Mouse (Mus musculus) megakaryocyte-erythroid progenitor cell, adult 5-6 weeks (primary cell): ENCODE measurements around the gene S100a1. TPM values are rescaled to one million over a fixed set of nuclear protein-coding genes. Genes with fewer than 3 reads are reported as not detected.

Experiments
- ATAC-seq: replicated peaks from 2 replicates; pipeline ENCODE4 v1.8.0; 2016; ENCODE audit warnings: mild to moderate bottlenecking, inconsistent platforms; ENCODE audit not compliant: severe bottlenecking, poor library complexity, low FRiP score, low TSS enrichment
- total RNA-seq, 2 experiments: library from RNA; stranded (forward) in 1 of 2; stranded (reverse) in 1 of 2; fragments of 200-1000, 215-1000 nt in 1 of 2; fragments of >200 nt in 1 of 2; fragmentation: Nextera tagmentation in 1 of 2; gene quantifications; 2 replicates each; pipeline ENCODE4 v1.2.3; 2014 to 2017

S100a1 gene
- total RNA-seq, 2 experiments from 2014 or later, result 33.2 to 55.0 TPM

DNA sequence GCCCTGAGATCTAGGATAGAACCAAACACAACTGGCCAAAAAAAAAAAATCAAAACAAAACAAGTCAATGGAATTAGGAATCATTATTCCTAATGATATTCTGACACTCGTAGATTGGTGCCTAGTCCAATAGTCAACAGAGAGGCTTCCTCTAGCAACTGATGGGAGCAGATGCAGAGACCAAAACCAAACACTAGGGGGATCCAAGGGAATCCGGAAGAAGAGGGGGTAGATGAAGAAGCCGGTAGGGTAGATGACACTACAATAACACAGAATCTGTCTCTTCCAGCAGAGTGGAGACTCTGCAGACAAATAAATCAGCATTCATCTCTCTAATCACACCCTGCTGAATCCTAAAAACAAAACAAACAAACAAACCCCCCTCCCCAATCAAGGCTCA lies 42.0 kb downstream of the S100a1 start:
- ATAC-seq, result peak; percentile 67

- no peak for ATAC-seq
These were observed 46.4 kb downstream of the S100a1 start for GRCm38 (mm10) chr3:90467618-90468300.

- peak; percentile 46; the same call in 1 of the 2 replicates for ATAC-seq
These were observed 47.9 kb downstream of the S100a1 start for GRCm38 (mm10) chr3:90466311-90466766.

GRCm38 (mm10) chr3:90465686-90466310 lies 48.4 kb downstream of the S100a1 start, which contains the start of gene Npr1:
TSS of gene Npr1 (minus strand) at chr3:90465866.
- ATAC-seq, result peak; percentile 20; the same call in 1 of the 2 replicates

DNA sequence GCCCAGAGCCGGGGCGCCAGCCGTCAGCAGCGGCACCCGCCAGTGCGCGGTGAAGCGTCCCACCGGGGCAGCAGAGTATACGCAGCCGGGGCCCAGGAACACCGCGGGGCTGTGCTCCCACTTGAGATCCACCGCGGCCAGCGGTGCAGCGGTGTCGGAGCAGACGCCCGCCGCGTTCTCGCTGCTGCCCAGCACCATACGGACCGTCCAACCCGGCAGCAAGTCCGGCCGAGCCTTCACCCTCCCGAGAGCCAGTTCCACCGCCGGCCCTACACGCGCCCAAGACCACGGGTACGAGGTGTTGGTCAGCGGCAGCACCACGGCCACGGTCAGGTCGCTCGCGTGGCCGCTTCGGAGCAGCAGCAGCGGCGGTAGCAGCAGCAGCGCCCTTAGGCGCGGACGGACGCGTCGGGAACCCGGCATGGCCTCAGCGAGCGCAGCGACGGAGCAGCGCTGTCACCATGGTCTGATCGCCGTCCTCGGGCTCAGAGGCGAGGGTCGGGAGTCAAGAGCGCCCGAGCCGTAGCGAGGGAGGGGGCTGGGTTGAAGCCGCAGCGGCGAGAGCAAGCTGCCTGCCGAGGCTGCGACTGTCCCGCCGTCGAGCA lies 49.0 kb downstream of the S100a1 start:
- ATAC-seq, result peak; percentile 13; the same call in 1 of the 2 replicates

DNA sequence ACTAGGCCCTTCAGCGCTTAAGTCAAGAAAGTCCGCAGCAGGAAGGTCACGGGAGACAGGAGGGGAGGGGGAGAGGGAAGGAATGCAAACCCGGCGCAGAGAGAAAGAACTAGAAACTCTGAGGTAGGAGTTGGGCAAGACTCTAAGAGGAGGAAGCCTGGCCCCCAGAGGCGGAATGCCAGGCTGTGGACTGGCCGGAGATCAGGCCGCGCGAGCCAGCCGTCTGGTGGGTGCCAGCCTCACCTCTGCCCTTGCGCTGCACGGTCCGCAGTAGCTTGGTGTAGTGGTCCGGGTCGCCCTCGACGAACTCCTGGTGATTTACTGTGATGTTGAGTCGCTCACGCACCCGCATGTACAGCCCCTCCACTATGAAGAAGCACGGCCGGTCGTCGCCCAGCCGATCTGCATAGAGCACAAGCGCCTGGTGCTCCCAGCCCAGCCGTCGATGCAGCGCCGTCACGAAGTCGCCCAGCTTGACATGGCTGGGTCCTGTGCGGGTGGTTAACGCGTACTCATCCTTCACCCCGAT lies 49.6 kb downstream of the S100a1 start:
- 0 out of 2 replicates have a peak, but pooled peaks have one; percentile 15 for ATAC-seq

GRCm38 (mm10) chr3:90462579-90462978 lies 51.6 kb downstream of the S100a1 start:
- peak; percentile 41 for ATAC-seq

DNA sequence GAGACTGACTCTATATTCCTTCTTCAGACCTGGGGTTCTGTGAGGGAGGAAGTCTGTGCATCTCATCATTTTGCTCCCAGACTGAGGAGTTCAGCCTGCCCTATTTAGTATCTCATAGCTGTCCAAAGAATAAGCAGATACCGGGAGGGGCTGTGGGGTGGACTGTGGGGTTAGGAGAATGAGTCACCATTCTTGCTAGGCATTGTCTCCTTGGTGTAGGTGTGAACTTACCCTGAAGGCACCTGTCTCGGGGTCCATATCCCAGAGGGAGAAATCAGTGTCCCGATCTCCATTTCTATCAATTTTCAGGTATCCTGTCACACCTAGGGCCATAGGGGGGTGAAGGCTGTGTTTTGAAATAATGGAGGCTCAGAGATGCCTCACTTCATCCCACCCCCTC lies 52.3 kb downstream of the S100a1 start:
- ATAC-seq, result no peak

Other genes with a start within 250 kb of the S100a1 start
- 32.4 and 33.3 TPM in 2 replicates for gene Dennd4b, start 249.2 kb downstream of the S100a1 start, total RNA-seq (2014; fragmentation: Nextera tagmentation)
- gene Dennd4b, start 249.2 kb downstream of the S100a1 start, total RNA-seq (2017), result 7.0 and 21.5 TPM in 2 replicates
- 65.5 and 68.0 TPM in 2 replicates for gene Gatad2b, start 221.2 kb downstream of the S100a1 start, total RNA-seq (2014; fragmentation: Nextera tagmentation)
- 23.8 and 28.5 TPM in 2 replicates for gene Gatad2b, start 221.2 kb downstream of the S100a1 start, total RNA-seq (2017)
- 1.7 and 7.3 TPM in 2 replicates for gene Slc27a3, start 124.5 kb downstream of the S100a1 start, total RNA-seq (2014; fragmentation: Nextera tagmentation)
- gene Slc27a3, start 124.5 kb downstream of the S100a1 start, total RNA-seq (2017), result 0.28 and 0.72 TPM in 2 replicates
- gene Ints3, start 80.8 kb downstream of the S100a1 start, total RNA-seq (2014; fragmentation: Nextera tagmentation), result 39.0 and 39.3 TPM in 2 replicates
- 16.4 and 23.2 TPM in 2 replicates for gene Ints3, start 80.8 kb downstream of the S100a1 start, total RNA-seq (2017)
- 0.22 TPM in 1 of 2 replicates, not detected in the other for gene Npr1, start 48.5 kb downstream of the S100a1 start, total RNA-seq (2014; fragmentation: Nextera tagmentation)
- not detected in 2 replicates for gene Npr1, start 48.5 kb downstream of the S100a1 start, total RNA-seq (2017)
- gene Ilf2, start 38.3 kb downstream of the S100a1 start, total RNA-seq (2014; fragmentation: Nextera tagmentation), result 113 and 117 TPM in 2 replicates
- 236 and 240 TPM in 2 replicates for gene Ilf2, start 38.3 kb downstream of the S100a1 start, total RNA-seq (2017)
- 37.0 and 38.1 TPM in 2 replicates for gene Snapin, start 23.4 kb downstream of the S100a1 start, total RNA-seq (2014; fragmentation: Nextera tagmentation)
- 19.5 and 48.6 TPM in 2 replicates for gene Snapin, start 23.4 kb downstream of the S100a1 start, total RNA-seq (2017)
- 122 and 154 TPM in 2 replicates for gene Chtop, start 4.9 kb downstream of the S100a1 start, total RNA-seq (2014; fragmentation: Nextera tagmentation)
- 118 and 119 TPM in 2 replicates for gene Chtop, start 4.9 kb downstream of the S100a1 start, total RNA-seq (2017)
- gene S100a13, start within 50 bp of the S100a1 start, total RNA-seq (2014; fragmentation: Nextera tagmentation), result 14.8 and 33.6 TPM in 2 replicates
- 36.2 and 58.0 TPM in 2 replicates for gene S100a13, start within 50 bp of the S100a1 start, total RNA-seq (2017)
- gene S100a14, start 12.5 kb upstream of the S100a1 start, total RNA-seq (2014; fragmentation: Nextera tagmentation), result not detected in 2 replicates
- 4.1 TPM in 1 of 2 replicates, not detected in the other for gene S100a14, start 12.5 kb upstream of the S100a1 start, total RNA-seq (2017)
- gene S100a16, start 22.9 kb upstream of the S100a1 start, total RNA-seq (2014; fragmentation: Nextera tagmentation), result not detected in 2 replicates
- not detected in 2 replicates for gene S100a16, start 22.9 kb upstream of the S100a1 start, total RNA-seq (2017)
- gene S100a3, start 46.2 kb upstream of the S100a1 start, total RNA-seq (2014; fragmentation: Nextera tagmentation), result not detected in 2 replicates
- not detected in 2 replicates for gene S100a3, start 46.2 kb upstream of the S100a1 start, total RNA-seq (2017)
- gene S100a2, start 75.9 kb upstream of the S100a1 start, total RNA-seq (2014; fragmentation: Nextera tagmentation), result not detected in 2 replicates
- gene S100a2, start 75.9 kb upstream of the S100a1 start, total RNA-seq (2017), result not detected in 2 replicates
- not detected in 2 replicates for gene Gm42674, start 87.5 kb upstream of the S100a1 start, total RNA-seq (2014; fragmentation: Nextera tagmentation)
- gene Gm42674, start 87.5 kb upstream of the S100a1 start, total RNA-seq (2017), result not detected in 2 replicates
- gene S100a4, start 89.4 kb upstream of the S100a1 start, total RNA-seq (2014; fragmentation: Nextera tagmentation), result 3.8 TPM in 1 of 2 replicates, not detected in the other
- gene S100a4, start 89.4 kb upstream of the S100a1 start, total RNA-seq (2017), result 6.7 and 23.6 TPM in 2 replicates
- gene S100a5, start 94.1 kb upstream of the S100a1 start, total RNA-seq (2014; fragmentation: Nextera tagmentation), result not detected in 2 replicates
- not detected in 2 replicates for gene S100a5, start 94.1 kb upstream of the S100a1 start, total RNA-seq (2017)
- 2.0 and 21.9 TPM in 2 replicates for gene S100a6, start 98.5 kb upstream of the S100a1 start, total RNA-seq (2014; fragmentation: Nextera tagmentation)
- 0.94 TPM in 1 of 2 replicates, not detected in the other for gene S100a6, start 98.5 kb upstream of the S100a1 start, total RNA-seq (2017)
- gene S100a7a, start 139.6 kb upstream of the S100a1 start, total RNA-seq (2014; fragmentation: Nextera tagmentation), result not detected in 2 replicates
- gene S100a7a, start 139.6 kb upstream of the S100a1 start, total RNA-seq (2017), result not detected in 2 replicates
- 8.8 and 1,388 TPM in 2 replicates for gene S100a8, start 154.6 kb upstream of the S100a1 start, total RNA-seq (2014; fragmentation: Nextera tagmentation)
- 75.2 and 207 TPM in 2 replicates for gene S100a8, start 154.6 kb upstream of the S100a1 start, total RNA-seq (2017)
- 1.1 and 1,636 TPM in 2 replicates for gene S100a9, start 181.3 kb upstream of the S100a1 start, total RNA-seq (2014; fragmentation: Nextera tagmentation)
- gene S100a9, start 181.3 kb upstream of the S100a1 start, total RNA-seq (2017), result 59.5 and 143 TPM in 2 replicates
- gene Pglyrp4, start 212.5 kb upstream of the S100a1 start, total RNA-seq (2014; fragmentation: Nextera tagmentation), result not detected in 2 replicates
- gene Pglyrp4, start 212.5 kb upstream of the S100a1 start, total RNA-seq (2017), result not detected in 2 replicates